24 mouse cellular contexts compared by ENCODE assay signal in the genomic region with DNA sequence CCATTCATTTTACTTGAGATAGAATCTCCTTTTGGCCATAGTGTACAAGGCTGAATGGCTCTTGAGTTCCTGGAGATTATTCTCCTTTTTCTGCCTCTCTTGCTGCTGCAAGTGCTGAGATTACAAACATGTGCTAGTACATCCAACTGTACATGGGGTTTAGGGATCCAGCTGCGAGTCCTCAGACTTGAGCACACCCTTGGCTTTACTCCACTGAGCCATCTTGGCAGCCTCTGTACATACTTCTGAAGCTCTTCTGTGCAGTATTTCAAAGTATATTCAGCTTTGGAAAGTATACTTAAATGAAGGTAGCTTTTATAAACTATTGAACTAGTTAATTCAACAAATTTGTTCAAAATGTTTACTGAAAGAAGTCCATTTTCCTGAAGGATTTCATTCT. TPM values are rescaled to one million over a fixed set of nuclear protein-coding genes. Genes with fewer than 3 reads are reported as not detected.
DNase-seq lines count a peak whose midpoint lies in the region; ATAC-seq and TF ChIP-seq lines count a peak whose summit lies in the region.
"Had no signal": no experiment of that assay in that cellular context is flagged by ENCODE, and none has a peak within 500 bp of the region (broad histone marks: within the 10 kb centered on the region; RNA-seq: fewer than 3 reads in every experiment).

No protein-coding gene starts in this region.

- H3K4me2 ChIP-seq in embryonic facial prominence, embryonic 14.5 days (ENCODE audit: low read depth, low read length), result no peak overlapping the region
- no peak overlapping the region for H3K4me2 ChIP-seq in stomach, embryonic 14.5 days (replicated peaks; ENCODE audit: low read depth, low read length)
- no peak overlapping the region for H3K4me2 ChIP-seq in stomach, postnatal 0 days (replicated peaks; ENCODE audit: low read depth)
- H3K4me2 ChIP-seq: forebrain, embryonic 13.5 days; hindbrain, embryonic 12.5 days; neural tube, embryonic 13.5 days had no signal

- H3K9me3 ChIP-seq in embryonic facial prominence, embryonic 14.5 days (ENCODE audit: control insufficient read depth, low read length), result no peaks in the 10 kb centered on the region
- no peaks in the 10 kb centered on the region for H3K9me3 ChIP-seq in embryonic facial prominence, embryonic 10.5 days
- H3K9me3 ChIP-seq in stomach, embryonic 14.5 days (ENCODE audit: control insufficient read depth, low read depth, low read length), result no peaks in the 10 kb centered on the region
- H3K9me3 ChIP-seq in stomach, postnatal 0 days (ENCODE audit: control insufficient read depth, low read length), result no peaks in the 10 kb centered on the region
- H3K9me3 ChIP-seq: forebrain, embryonic 13.5 days; hindbrain, embryonic 12.5 days; megakaryocyte, embryonic 14.5 days; neural tube, embryonic 13.5 days had no signal

- H3K36me3 ChIP-seq in embryonic facial prominence, embryonic 14.5 days (ENCODE audit: control insufficient read depth, insufficient read depth, low read length), result peaks cover 55% of the 10 kb centered on the region
- peaks cover 81% of the 10 kb centered on the region for H3K36me3 ChIP-seq in embryonic facial prominence, embryonic 10.5 days (replicated peaks)
- peaks cover 16% of the 10 kb centered on the region for H3K36me3 ChIP-seq in stomach, embryonic 14.5 days (ENCODE audit: control insufficient read depth, insufficient read depth, low read length)
- H3K36me3 ChIP-seq in stomach, postnatal 0 days (ENCODE audit: control insufficient read depth, insufficient read depth, low read length), result no peaks in the 10 kb centered on the region

- WGBS in embryonic facial prominence, embryonic 14.5 days, result 68% methylated on average over 1 of the region's 1 CpGs
- 93% methylated on average over 1 of the region's 1 CpGs for WGBS in embryonic facial prominence, embryonic 10.5 days
- WGBS in stomach, embryonic 14.5 days, result 47% methylated on average over 1 of the region's 1 CpGs
- WGBS in stomach, postnatal 0 days, result 48% methylated on average over 1 of the region's 1 CpGs

- TF ChIP-seq CTCF in stomach, postnatal 0 days (IDR thresholded peaks at IDR 0.05; ENCODE audit: low read depth), result no peak

- no peak for ATAC-seq in embryonic facial prominence, embryonic 14.5 days (ENCODE audit: low read depth)
- ATAC-seq in stomach, embryonic 14.5 days (ENCODE audit: insufficient number of reproducible peaks, insufficient read depth, low FRiP score, low read depth), result peak; percentile 63; the same call in 1 of the 2 replicates
- no peak for ATAC-seq in stomach, postnatal 0 days (ENCODE audit: low FRiP score, low TSS enrichment)
- ATAC-seq: forebrain, embryonic 13.5 days; inflammation-experienced regulatory T-cells, adult 6 months; Patski had no signal

- H3K4me1 ChIP-seq in embryonic facial prominence, embryonic 14.5 days (ENCODE audit: control insufficient read depth, insufficient read depth, low read length), result no peaks in the 10 kb centered on the region
- H3K4me1 ChIP-seq in embryonic facial prominence, embryonic 10.5 days, result no peaks in the 10 kb centered on the region
- no peaks in the 10 kb centered on the region for H3K4me1 ChIP-seq in stomach, embryonic 14.5 days (ENCODE audit: control insufficient read depth, insufficient read depth, low read length)
- no peaks in the 10 kb centered on the region for H3K4me1 ChIP-seq in stomach, postnatal 0 days (replicated peaks; ENCODE audit: control insufficient read depth, insufficient read depth)
- H3K4me1 ChIP-seq: forebrain, embryonic 13.5 days; hindbrain, embryonic 12.5 days; neural tube, embryonic 13.5 days had no signal

- no peak overlapping the region for H3K27ac ChIP-seq in embryonic facial prominence, embryonic 14.5 days (replicated peaks; ENCODE audit: low read depth, low read length)
- no peak overlapping the region for H3K27ac ChIP-seq in embryonic facial prominence, embryonic 10.5 days (replicated peaks)
- H3K27ac ChIP-seq in stomach, embryonic 14.5 days (ENCODE audit: low read length), result peak overlapping the region; percentile 85
- no peak overlapping the region for H3K27ac ChIP-seq in stomach, postnatal 0 days (replicated peaks)
- H3K27ac ChIP-seq: forebrain, embryonic 13.5 days; hindbrain, embryonic 12.5 days; left cerebral cortex, adult 2 months; neural tube, embryonic 13.5 days had no signal

- DNase-seq in embryonic facial prominence, embryonic 14.5 days (ENCODE audit: low spot score), result peak; percentile 19
- no peak for DNase-seq in embryonic facial prominence, embryonic 10.5 days (ENCODE audit: low spot score)
- DNase-seq in kidney, postnatal 10 days, result peak; percentile 65
- DNase-seq in kidney, adult 11 months, result no peak
- DNase-seq in stomach, postnatal 0 days (ENCODE audit: low spot score), result no peak
- DNase-seq in ovary, postnatal 36 days (ENCODE audit: low spot score), result no peak
- DNase-seq in layer of hippocampus, adult 9-11 months, result no peak
- DNase-seq: adrenal gland, postnatal 10 days; cerebellum, adult 9-10 months; gastrocnemius, postnatal 36 days; left cerebral cortex, postnatal 4 days; liver; midbrain, embryonic 14.5 days; thymus, adult 18-20 months; thymus, postnatal 4 days had no signal

- no peak overlapping the region for H3K4me3 ChIP-seq in embryonic facial prominence, embryonic 14.5 days (ENCODE audit: low read depth, low read length)
- no peak overlapping the region for H3K4me3 ChIP-seq in embryonic facial prominence, embryonic 10.5 days
- H3K4me3 ChIP-seq in stomach, embryonic 14.5 days (ENCODE audit: low read depth, low read length), result no peak overlapping the region
- H3K4me3 ChIP-seq in stomach, postnatal 0 days (ENCODE audit: low read depth, low read length), result no peak overlapping the region
- H3K4me3 ChIP-seq: erythroblast, embryonic 14.5 days; forebrain, embryonic 13.5 days; hindbrain, embryonic 12.5 days; left cerebral cortex, adult 2 months; megakaryocyte, embryonic 14.5 days; neural tube, embryonic 13.5 days had no signal

- H3K27me3 ChIP-seq in embryonic facial prominence, embryonic 14.5 days (replicated peaks; ENCODE audit: control insufficient read depth, insufficient read depth, low read length), result no peaks in the 10 kb centered on the region
- H3K27me3 ChIP-seq in embryonic facial prominence, embryonic 10.5 days (replicated peaks; ENCODE audit: low read depth, poor library complexity, severe bottlenecking), result no peaks in the 10 kb centered on the region
- H3K27me3 ChIP-seq in stomach, embryonic 14.5 days (ENCODE audit: control insufficient read depth, insufficient read depth, low read length), result no peaks in the 10 kb centered on the region
- no peaks in the 10 kb centered on the region for H3K27me3 ChIP-seq in stomach, postnatal 0 days (ENCODE audit: control insufficient read depth, insufficient read depth, low read length)
- H3K27me3 ChIP-seq: forebrain, embryonic 13.5 days; hindbrain, embryonic 12.5 days; megakaryocyte, embryonic 14.5 days; neural tube, embryonic 13.5 days; Patski had no signal

- H3K9ac ChIP-seq in embryonic facial prominence, embryonic 14.5 days (ENCODE audit: low read depth, low read length), result no peak overlapping the region
- no peak overlapping the region for H3K9ac ChIP-seq in stomach, embryonic 14.5 days (replicated peaks; ENCODE audit: low read depth, low read length)
- H3K9ac ChIP-seq in stomach, postnatal 0 days (ENCODE audit: low read length), result no peak overlapping the region
- H3K9ac ChIP-seq: forebrain, embryonic 13.5 days; hindbrain, embryonic 12.5 days; neural tube, embryonic 13.5 days had no signal

- TF ChIP-seq EP300 in stomach, postnatal 0 days (optimal IDR thresholded peaks at IDR 0.05), result no peak

RNA-seq across cellular contexts. Expression of gene Nudt6, which starts 19.8 kb away (rescaled TPM):
- polyA plus RNA-seq in embryonic facial prominence, embryonic 14.5 days (2014; fragmentation: Nextera tagmentation; extraction: Ambion mirVana), result 4.7 and 6.7 TPM in 2 replicates
- polyA plus RNA-seq in embryonic facial prominence, embryonic 10.5 days (2016; fragmentation: Nextera tagmentation; extraction: Ambion mirVana), result 3.6 and 4.2 TPM in 2 replicates
- polyA plus RNA-seq in stomach, embryonic 14.5 days (2014; fragmentation: Nextera tagmentation; extraction: Ambion mirVana), result 5.9 and 7.1 TPM in 2 replicates
- 9.2 and 10.8 TPM in 2 replicates for polyA plus RNA-seq in stomach, postnatal 0 days (2015; fragmentation: Nextera tagmentation; extraction: Ambion mirVana)

RNA-seq across cellular contexts. Expression of gene Spata5, which starts 20.1 kb away (rescaled TPM):
- 29.0 and 32.9 TPM in 2 replicates for polyA plus RNA-seq in embryonic facial prominence, embryonic 14.5 days (2014; fragmentation: Nextera tagmentation; extraction: Ambion mirVana)
- polyA plus RNA-seq in embryonic facial prominence, embryonic 10.5 days (2016; fragmentation: Nextera tagmentation; extraction: Ambion mirVana), result 49.8 and 51.7 TPM in 2 replicates
- 40.8 and 42.2 TPM in 2 replicates for polyA plus RNA-seq in stomach, embryonic 14.5 days (2014; fragmentation: Nextera tagmentation; extraction: Ambion mirVana)
- 14.3 and 14.8 TPM in 2 replicates for polyA plus RNA-seq in stomach, postnatal 0 days (2015; fragmentation: Nextera tagmentation; extraction: Ambion mirVana)

Comparison
In these comparisons a context has a peak if more than half of its experiments do, and no peak if none do; other contexts are left out.
1. DNase-seq: peak in embryonic facial prominence, embryonic 14.5 days (single experiment) and kidney, postnatal 10 days (single experiment); none in embryonic facial prominence, embryonic 10.5 days (single experiment), kidney, adult 11 months (single experiment), stomach, postnatal 0 days (single experiment), ovary, postnatal 36 days (single experiment) and layer of hippocampus, adult 9-11 months (single experiment).